Mouse (Mus musculus): ENCODE data around the gene Hdhd5. TPM values are rescaled to one million over a fixed set of nuclear protein-coding genes. Genes with fewer than 3 reads are reported as not detected.
A peak's percentile ranks its signal among the peaks of the same experiment; 100 is the strongest.

Hdhd5 gene
- 16.4 and 16.7 TPM in 2 replicates for polyA plus RNA-seq (2015; fragmentation: Nextera tagmentation; extraction: Ambion mirVana)

DNA sequence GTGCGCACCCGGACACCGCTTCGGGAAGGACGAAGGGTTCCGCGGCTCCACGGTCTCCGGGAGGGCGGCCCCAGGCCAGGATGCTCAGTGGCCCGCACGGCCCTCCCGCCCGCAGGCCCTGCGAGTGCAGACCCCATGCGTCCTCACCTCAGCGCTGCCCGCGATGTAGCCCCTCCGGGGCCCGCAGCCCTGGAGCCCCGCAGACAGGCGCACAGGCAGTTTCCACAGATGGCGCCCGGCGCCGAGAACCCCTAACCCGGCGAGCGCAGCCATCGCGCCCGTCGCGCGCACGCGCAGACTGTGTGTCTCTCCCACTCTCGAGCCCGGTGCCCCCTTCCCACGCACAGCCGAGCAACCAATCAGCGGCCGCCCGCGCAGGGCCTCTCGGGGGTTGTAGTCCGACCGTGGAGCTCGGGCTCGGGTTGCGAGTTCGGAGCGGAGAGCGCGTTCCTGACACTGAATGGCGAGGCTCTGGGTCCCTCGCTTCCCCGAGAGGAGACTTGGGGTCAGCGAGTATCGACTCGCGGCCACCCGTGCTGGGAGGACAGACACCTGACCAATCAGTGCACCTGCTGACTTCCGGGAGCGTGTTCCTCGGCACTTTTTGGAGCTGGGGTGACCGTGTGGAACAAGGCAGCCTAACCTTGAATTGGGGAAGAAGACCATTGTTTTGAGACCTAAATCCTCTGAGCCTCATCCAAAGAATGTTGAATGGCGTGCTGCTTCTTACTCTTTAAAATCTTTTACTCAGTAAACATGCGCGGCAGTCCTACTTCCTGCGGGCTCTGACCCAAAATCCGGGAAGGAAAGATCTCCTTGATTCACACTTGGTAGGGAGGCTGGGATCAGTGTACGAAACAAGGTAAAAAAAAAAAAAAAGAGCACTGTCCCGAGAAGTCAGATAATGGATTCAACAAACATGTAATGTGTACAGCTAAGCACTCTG lies at the start of gene Hdhd5:
Gene Hdhd5 (minus strand): TSS at position 300 of the 946 bp plus-strand sequence.
- Histone ChIP-seq H3K4me1 (replicated peaks; ENCODE audit: control insufficient read depth, insufficient read depth, low read length) (peaks cover 10% of the 10 kb centered on the region), H3K9me3 (ENCODE audit: control insufficient read depth, low read length) (no peaks in the 10 kb centered on the region), H3K4me2 (ENCODE audit: low read depth, low read length) (peak within 1 kb of the TSS; percentile 73), H3K27ac (ENCODE audit: low read length) (0 out of 2 replicates have a peak within 1 kb of the TSS, but pooled peaks have one; percentile 27), H3K9ac (ENCODE audit: low read length) (peak within 1 kb of the TSS; percentile 88), H3K4me3 (ENCODE audit: low read length) (peak within 1 kb of the TSS; percentile 91), H3K36me3 (ENCODE audit: control insufficient read depth, insufficient read depth, low read length) (no peaks in the 10 kb centered on the region), H3K27me3 (ENCODE audit: control insufficient read depth, insufficient read depth, low read depth, low read length) (no peaks in the 10 kb centered on the region)
- 0% methylated on average over 75 of the region's 75 CpGs for WGBS
- peak; percentile 99 for ATAC-seq (ENCODE audit: low read depth)

GRCm38 (mm10) chr6:120580713-120581015 lies 49.5 kb upstream of the Hdhd5 start:
- 4% methylated on average over 1 of the region's 1 CpGs for WGBS
- H3K4me2 ChIP-seq (ENCODE audit: low read depth, low read length): peak overlapping the region; percentile 92
- peaks cover 2% of the 10 kb centered on the region; the same call in 1 of the 2 replicates for H3K27me3 ChIP-seq (ENCODE audit: control insufficient read depth, insufficient read depth, low read depth, low read length)
- peak; percentile 10; the same call in 1 of the 2 replicates for ATAC-seq (ENCODE audit: low read depth)
- H3K36me3 ChIP-seq (ENCODE audit: control insufficient read depth, insufficient read depth, low read length): no peaks in the 10 kb centered on the region
- no peak overlapping the region for H3K9ac ChIP-seq (ENCODE audit: low read length)
- peak overlapping the region; percentile 50; the same call in 1 of the 2 replicates for H3K4me3 ChIP-seq (ENCODE audit: low read length)
- peaks cover 10% of the 10 kb centered on the region for H3K4me1 ChIP-seq (replicated peaks; ENCODE audit: control insufficient read depth, insufficient read depth, low read length)
- H3K9me3 ChIP-seq (ENCODE audit: control insufficient read depth, low read length): no peaks in the 10 kb centered on the region
- H3K27ac ChIP-seq (ENCODE audit: low read length): no peak overlapping the region

DNA sequence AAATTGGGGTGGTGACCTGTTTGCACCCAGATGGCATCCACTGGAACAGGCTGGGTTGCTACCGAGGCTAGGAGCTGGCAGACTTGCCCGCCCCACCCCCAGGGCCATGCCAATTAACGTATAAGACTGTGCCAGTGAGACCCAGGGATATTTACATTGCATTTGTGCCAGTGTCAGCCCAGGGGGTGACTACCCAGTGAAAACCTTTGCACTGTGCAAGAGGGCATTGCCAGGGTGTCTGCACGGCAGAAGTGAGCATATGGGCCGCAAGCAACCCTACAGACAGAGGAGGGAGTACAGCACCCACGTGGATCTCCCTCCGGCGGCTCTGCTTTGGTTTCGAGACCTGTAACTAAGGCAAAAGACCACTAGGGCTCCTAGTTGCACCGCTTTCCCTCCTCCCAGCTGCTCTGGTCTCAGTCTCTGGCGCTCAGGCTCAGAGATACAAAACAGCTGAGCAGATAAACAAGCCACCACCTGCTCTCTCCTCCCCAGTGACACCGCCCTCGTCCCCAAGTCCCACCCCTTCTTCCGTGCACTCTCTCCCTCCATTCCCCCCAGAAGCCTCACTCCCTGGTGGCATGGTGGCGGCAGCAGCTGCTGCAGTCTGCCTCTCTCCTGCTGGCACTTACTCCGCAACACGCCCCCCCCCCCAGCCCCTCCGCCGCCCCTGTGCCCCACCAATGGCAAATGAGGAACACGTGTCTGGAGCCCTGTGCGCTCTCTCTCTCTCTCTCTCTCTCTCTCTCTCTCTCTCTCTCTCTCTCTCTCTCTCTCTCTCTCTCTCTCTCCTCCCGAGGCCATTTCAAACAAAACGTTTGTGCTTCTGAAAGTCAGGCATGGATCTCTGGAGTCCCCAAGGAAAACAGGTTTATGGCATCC lies 49.0 kb upstream of the Hdhd5 start:
- peak; percentile 82 for ATAC-seq (ENCODE audit: low read depth)
- Histone ChIP-seq H3K4me1 (replicated peaks; ENCODE audit: control insufficient read depth, insufficient read depth, low read length) (peaks cover 10% of the 10 kb centered on the region), H3K27me3 (ENCODE audit: control insufficient read depth, insufficient read depth, low read depth, low read length) (peaks cover 2% of the 10 kb centered on the region; the same call in 1 of the 2 replicates), H3K4me2 (ENCODE audit: low read depth, low read length) (peak overlapping the region; percentile 92), H3K27ac (ENCODE audit: low read length) (no peak overlapping the region), H3K9me3 (ENCODE audit: control insufficient read depth, low read length) (no peaks in the 10 kb centered on the region), H3K9ac (ENCODE audit: low read length) (peak overlapping the region; percentile 41), H3K4me3 (ENCODE audit: low read length) (peak overlapping the region; percentile 50), H3K36me3 (ENCODE audit: control insufficient read depth, insufficient read depth, low read length) (no peaks in the 10 kb centered on the region)
- WGBS: under 1% methylated on average over 19 of the region's 23 CpGs

- H3K4me1 ChIP-seq (replicated peaks; ENCODE audit: control insufficient read depth, insufficient read depth, low read length): peaks cover 10% of the 10 kb centered on the region
- peak overlapping the region; percentile 41 for H3K9ac ChIP-seq (ENCODE audit: low read length)
- no peaks in the 10 kb centered on the region for H3K36me3 ChIP-seq (ENCODE audit: control insufficient read depth, insufficient read depth, low read length)
- ATAC-seq (ENCODE audit: low read depth): peak; percentile 8
- peak overlapping the region; percentile 92 for H3K4me2 ChIP-seq (ENCODE audit: low read depth, low read length)
- peak overlapping the region; percentile 50 for H3K4me3 ChIP-seq (ENCODE audit: low read length)
- H3K9me3 ChIP-seq (ENCODE audit: control insufficient read depth, low read length): no peaks in the 10 kb centered on the region
- WGBS: 6% methylated on average over 21 of the region's 21 CpGs
- H3K27me3 ChIP-seq (ENCODE audit: control insufficient read depth, insufficient read depth, low read depth, low read length): peaks cover 2% of the 10 kb centered on the region; the same call in 1 of the 2 replicates
- no peak overlapping the region for H3K27ac ChIP-seq (ENCODE audit: low read length)
Observed at GRCm38 (mm10) chr6:120579110-120579830, 48.2 kb upstream of the Hdhd5 start.

DNA sequence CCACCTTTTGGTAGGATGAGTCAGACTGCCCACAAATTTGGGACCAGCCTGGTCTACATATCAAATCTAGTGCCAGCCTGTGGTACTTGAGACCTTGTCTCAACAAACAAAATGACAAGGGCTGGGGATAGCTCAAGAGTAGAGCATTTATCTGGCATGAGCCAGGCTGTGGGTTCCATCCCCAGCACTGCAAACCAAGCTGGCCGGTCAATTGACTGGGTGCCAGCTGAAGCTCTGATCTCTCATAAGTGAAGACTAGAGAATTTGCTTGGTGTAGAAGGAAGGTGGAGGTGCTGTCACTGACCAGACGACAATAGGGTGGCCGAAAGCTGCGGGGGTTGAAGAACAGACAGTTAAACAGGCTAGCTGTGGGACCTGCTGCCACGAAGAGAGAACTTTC lies 47.4 kb upstream of the Hdhd5 start:
- WGBS: 61% methylated on average over 5 of the region's 5 CpGs
- Histone ChIP-seq H3K4me3 (ENCODE audit: low read length) (no peak overlapping the region), H3K27me3 (ENCODE audit: control insufficient read depth, insufficient read depth, low read depth, low read length) (peaks cover 2% of the 10 kb centered on the region; the same call in 1 of the 2 replicates), H3K4me1 (replicated peaks; ENCODE audit: control insufficient read depth, insufficient read depth, low read length) (peaks cover 10% of the 10 kb centered on the region), H3K36me3 (ENCODE audit: control insufficient read depth, insufficient read depth, low read length) (no peaks in the 10 kb centered on the region), H3K9ac (ENCODE audit: low read length) (no peak overlapping the region), H3K9me3 (ENCODE audit: control insufficient read depth, low read length) (no peaks in the 10 kb centered on the region), H3K27ac (ENCODE audit: low read length) (no peak overlapping the region), H3K4me2 (ENCODE audit: low read depth, low read length) (no peak overlapping the region)
- ATAC-seq (ENCODE audit: low read depth): no peak

- H3K4me1 ChIP-seq (replicated peaks; ENCODE audit: control insufficient read depth, insufficient read depth, low read length): no peaks in the 10 kb centered on the region
- 68% methylated on average over 1 of the region's 1 CpGs for WGBS
- H3K27ac ChIP-seq (ENCODE audit: low read length): no peak overlapping the region
- H3K9me3 ChIP-seq (ENCODE audit: control insufficient read depth, low read length): no peaks in the 10 kb centered on the region
- H3K4me2 ChIP-seq (ENCODE audit: low read depth, low read length): no peak overlapping the region
- H3K9ac ChIP-seq (ENCODE audit: low read length): no peak overlapping the region
- ATAC-seq (ENCODE audit: low read depth): no peak
- no peaks in the 10 kb centered on the region for H3K27me3 ChIP-seq (ENCODE audit: control insufficient read depth, insufficient read depth, low read depth, low read length)
- H3K4me3 ChIP-seq (ENCODE audit: low read length): no peak overlapping the region
- no peaks in the 10 kb centered on the region for H3K36me3 ChIP-seq (ENCODE audit: control insufficient read depth, insufficient read depth, low read length)
Observed at GRCm38 (mm10) chr6:120572372-120572771, 41.3 kb upstream of the Hdhd5 start.

DNA sequence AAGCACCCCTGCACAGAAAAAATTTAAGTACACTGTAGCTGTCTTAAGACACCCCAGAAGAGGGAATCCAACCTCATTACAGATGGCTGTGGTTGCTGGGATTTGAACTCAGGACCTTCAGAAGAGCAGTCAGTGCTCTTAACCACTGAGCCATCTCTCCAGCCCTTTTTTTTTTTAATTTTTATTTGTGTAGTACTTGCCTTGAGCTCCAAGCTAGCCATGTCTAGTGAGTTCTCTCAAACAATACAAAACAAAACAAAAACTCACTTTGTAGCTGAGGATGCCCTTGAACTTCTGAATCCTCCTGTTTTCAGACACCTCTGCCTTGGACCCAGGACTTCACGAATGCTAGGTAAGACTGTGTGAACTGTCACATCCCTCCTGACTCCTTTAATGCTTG lies 37.1 kb upstream of the Hdhd5 start:
- Histone ChIP-seq H3K27me3 (ENCODE audit: control insufficient read depth, insufficient read depth, low read depth, low read length) (no peaks in the 10 kb centered on the region), H3K36me3 (ENCODE audit: control insufficient read depth, insufficient read depth, low read length) (no peaks in the 10 kb centered on the region), H3K4me3 (ENCODE audit: low read length) (no peak overlapping the region), H3K9ac (ENCODE audit: low read length) (no peak overlapping the region), H3K4me1 (replicated peaks; ENCODE audit: control insufficient read depth, insufficient read depth, low read length) (no peaks in the 10 kb centered on the region), H3K9me3 (ENCODE audit: control insufficient read depth, low read length) (no peaks in the 10 kb centered on the region), H3K4me2 (ENCODE audit: low read depth, low read length) (no peak overlapping the region), H3K27ac (ENCODE audit: low read length) (no peak overlapping the region)
- WGBS: 68% methylated on average over 1 of the region's 1 CpGs
- ATAC-seq (ENCODE audit: low read depth): no peak

DNA sequence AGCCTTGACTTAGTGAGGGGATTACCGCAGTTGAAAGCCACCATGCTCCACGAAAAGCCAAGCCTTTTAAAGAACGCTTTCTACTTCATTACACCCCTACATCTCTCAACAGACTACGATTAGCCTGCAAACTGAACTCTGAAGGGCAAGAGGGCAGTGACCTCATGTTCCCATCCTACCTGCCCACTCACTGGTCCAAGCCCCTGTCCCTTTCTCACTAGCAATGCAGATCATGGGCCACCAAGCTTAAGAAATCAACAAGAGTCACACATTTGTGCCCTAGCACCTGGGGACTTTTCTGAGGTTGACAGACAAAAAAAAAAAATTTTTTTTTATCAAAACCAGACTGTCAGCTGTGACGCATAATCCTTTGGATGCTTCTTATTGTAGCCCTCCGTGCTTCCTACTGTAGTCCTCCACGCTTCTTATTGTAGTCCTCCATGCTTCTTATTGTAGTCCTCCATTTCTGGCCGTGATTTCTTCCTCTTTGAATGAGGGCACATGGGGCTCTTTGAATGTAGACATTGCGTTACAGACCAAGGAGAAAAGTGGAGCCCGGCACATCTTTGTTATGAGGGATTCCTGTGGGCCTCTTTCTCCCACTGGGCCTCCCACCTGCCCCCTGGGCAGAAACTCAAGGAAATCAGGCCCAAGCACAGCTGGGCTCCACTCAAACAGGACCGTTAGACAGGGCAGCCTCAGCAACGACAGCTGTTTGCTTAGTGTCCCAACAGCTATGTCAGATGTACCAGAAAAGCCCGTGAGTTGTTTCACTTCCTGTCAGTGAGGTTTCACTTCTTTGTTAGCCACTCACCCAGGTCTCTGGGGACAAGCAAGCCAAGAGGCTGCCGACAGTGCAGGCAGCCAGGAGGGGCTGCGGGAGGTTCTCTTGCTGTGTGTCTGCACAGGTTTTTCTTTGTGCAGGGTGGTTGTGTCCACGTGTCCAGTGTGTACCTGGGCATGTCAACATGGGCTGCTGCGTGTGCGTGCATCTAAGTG lies 36.1 kb upstream of the Hdhd5 start:
- no peak for ATAC-seq (ENCODE audit: low read depth)
- Histone ChIP-seq H3K4me3 (ENCODE audit: low read length) (no peak overlapping the region), H3K4me1 (replicated peaks; ENCODE audit: control insufficient read depth, insufficient read depth, low read length) (no peaks in the 10 kb centered on the region), H3K9me3 (ENCODE audit: control insufficient read depth, low read length) (no peaks in the 10 kb centered on the region), H3K36me3 (ENCODE audit: control insufficient read depth, insufficient read depth, low read length) (no peaks in the 10 kb centered on the region), H3K4me2 (ENCODE audit: low read depth, low read length) (no peak overlapping the region), H3K27me3 (ENCODE audit: control insufficient read depth, insufficient read depth, low read depth, low read length) (no peaks in the 10 kb centered on the region), H3K27ac (ENCODE audit: low read length) (no peak overlapping the region), H3K9ac (ENCODE audit: low read length) (no peak overlapping the region)
- WGBS: 62% methylated on average over 18 of the region's 18 CpGs
